Mouse (Mus musculus) spleen, adult 2 months (tissue): ENCODE measurements around the gene Mobp. TPM values are rescaled to one million over a fixed set of nuclear protein-coding genes. Genes with fewer than 3 reads are reported as not detected.
"Not testable (repeated sequence)": the region's sequence is repeated elsewhere in the genome, so short reads cannot be mapped to it uniquely, and the experiment has no call there.

ENCODE experiments used
- DNase-seq, 2 experiments: peaks; one replicate each; pipeline versions ENCODE4 v3.0.0 to v3.0.0-alpha.2; 2012 to 2021; ENCODE audit warnings: low spot score in 2 of 2, low read depth in 1 of 2
- H3K27ac ChIP-seq: fragments of 200-500 bp; 2 replicates; pipeline ENCODE4 v1.5.1; 2012; ENCODE audit warnings: low read length, inconsistent platforms; ENCODE audit not compliant: insufficient read depth
- H3K27me3 ChIP-seq: fragments of 200-500 bp; 2 replicates; pipeline ENCODE4 v1.6.1; 2012; ENCODE audit warnings: mild to moderate bottlenecking, moderate library complexity, low read length, inconsistent platforms; ENCODE audit not compliant: control insufficient read depth, insufficient read depth
- H3K36me3 ChIP-seq: fragments of 200-500 bp; 2 replicates; pipeline ENCODE4 v1.6.1; 2012; ENCODE audit warnings: mild to moderate bottlenecking, low read length, inconsistent platforms; ENCODE audit not compliant: control insufficient read depth, insufficient read depth
- H3K4me1 ChIP-seq: fragments of 200-500 bp; 2 replicates; pipeline ENCODE4 v1.6.1; 2011; ENCODE audit warnings: inconsistent platforms; ENCODE audit not compliant: control insufficient read depth, insufficient read depth, insufficient read length
- H3K4me3 ChIP-seq: fragments of 200-500 bp; 2 replicates; pipeline ENCODE4 v1.5.1; 2011; ENCODE audit warnings: mild to moderate bottlenecking, inconsistent platforms; ENCODE audit not compliant: insufficient read depth, insufficient read length; ENCODE audit errors: extremely low read depth
- CTCF ChIP-seq: fragments of 200-500 bp; IDR thresholded peaks from 2 replicates; pipeline ENCODE4 v1.5.1; 2011; ENCODE audit warnings: mild to moderate bottlenecking, inconsistent platforms; ENCODE audit not compliant: insufficient read depth, insufficient read length, insufficient replicate concordance; ENCODE audit errors: extremely low read depth
- POLR2A ChIP-seq: fragments of 200-500 bp; IDR thresholded peaks from 2 replicates; pipeline ENCODE4 v1.6.1; 2011; ENCODE audit warnings: low read depth, low read length, inconsistent platforms
- WGBS: fragments of 180-500 bp; shearing (Covaris S2); methylation state at CpG from one replicate; pipeline ENCODE4 v1.1.7; 2018; 5-methylcytosine and 5-hydroxymethylcytosine counted together
- polyA plus RNA-seq: library from polyadenylated mRNA; depleted of rRNA; stranded (reverse); fragments of >200 nt; gene quantifications from 2 replicates; pipeline ENCODE4 v1.2.3, GENCODE M21; 2012; rRNA removed

Mobp gene
- polyA plus RNA-seq = not detected in 2 replicates

GRCm38 (mm10) chr9:120149222-120149828, at the start of gene Mobp:
Gene Mobp (plus strand): TSS chr9:120149707.
- H3K27me3 ChIP-seq = no peaks in the 10 kb centered on the region
- no peak for DNase-seq
- no peak for TF ChIP-seq CTCF
- no peak for TF ChIP-seq POLR2A
- H3K27ac ChIP-seq = no peak within 1 kb of the TSS
- H3K4me3 ChIP-seq = no peak within 1 kb of the TSS
- no peaks in the 10 kb centered on the region for H3K4me1 ChIP-seq
- WGBS = 86% methylated on average over 11 of the region's 11 CpGs
- no peaks in the 10 kb centered on the region for H3K36me3 ChIP-seq

- no peak overlapping the region for H3K4me3 ChIP-seq
- H3K27me3 ChIP-seq = no peaks in the 10 kb centered on the region
- peaks cover 2% of the 10 kb centered on the region; the same call in 1 of the 2 replicates for H3K4me1 ChIP-seq
- 58% methylated on average over 2 of the region's 2 CpGs for WGBS
- no peak for TF ChIP-seq CTCF
- TF ChIP-seq POLR2A = no peak
- no peak overlapping the region for H3K27ac ChIP-seq
- no peak for DNase-seq
- H3K36me3 ChIP-seq = no peaks in the 10 kb centered on the region
These were observed 48.3 kb upstream of the Mobp start for GRCm38 (mm10) chr9:120101165-120101564.

GRCm38 (mm10) chr9:120108953-120109352, 40.6 kb upstream of the Mobp start:
- H3K36me3 ChIP-seq, H3K27me3 ChIP-seq, DNase-seq, H3K4me1 ChIP-seq, H3K27ac ChIP-seq, H3K4me3 ChIP-seq: not testable (repeated sequence)
- 92% methylated on average over 12 of the region's 12 CpGs for WGBS

- Histone ChIP-seq H3K4me3 (peak within 1 kb of the TSS; percentile 96), H3K27me3 (no peaks in the 10 kb centered on the region), H3K4me1 (peaks cover 2% of the 10 kb centered on the region; the same call in 1 of the 2 replicates), H3K27ac (peak within 1 kb of the TSS; percentile 99), H3K36me3 (no peaks in the 10 kb centered on the region)
- under 1% methylated on average over 62 of the region's 62 CpGs for WGBS
- peak; percentile 86 to 95 for DNase-seq
- TF ChIP-seq CTCF (peak; percentile 88; the same call in 1 of the 2 replicates), POLR2A (peak; percentile 76)
These were observed 39.1 kb upstream of the Mobp start, which contains the start of gene Slc25a38 for GRCm38 (mm10) chr9:120110211-120111018. Gene Slc25a38 (plus strand): TSS chr9:120110374.

- TF ChIP-seq POLR2A (no peak), CTCF (no peak)
- no peaks in the 10 kb centered on the region for H3K27me3 ChIP-seq
- 63% methylated on average over 15 of the region's 15 CpGs for WGBS
- H3K36me3 ChIP-seq = peaks cover 1% of the 10 kb centered on the region
- peaks cover 2% of the 10 kb centered on the region; the same call in 1 of the 2 replicates for H3K4me1 ChIP-seq
- DNase-seq = no peak
- peak overlapping the region; percentile 96 for H3K4me3 ChIP-seq
- peak overlapping the region; percentile 52; the same call in 1 of the 2 replicates for H3K27ac ChIP-seq
These were observed 38.2 kb upstream of the Mobp start for GRCm38 (mm10) chr9:120111156-120111945.

- no peak overlapping the region for H3K27ac ChIP-seq
- WGBS = 90% methylated on average over 6 of the region's 6 CpGs
These were observed 37.0 kb upstream of the Mobp start for GRCm38 (mm10) chr9:120112472-120112871.

More at GRCm38 (mm10) chr9:120112472-120112871, 37.0 kb upstream of the Mobp start:
- no peak for TF ChIP-seq POLR2A
- TF ChIP-seq CTCF = no peak
- Histone ChIP-seq H3K4me1 (peaks cover 2% of the 10 kb centered on the region; the same call in 1 of the 2 replicates), H3K36me3 (peaks cover 10% of the 10 kb centered on the region), H3K4me3 (no peak overlapping the region), H3K27me3 (no peaks in the 10 kb centered on the region)
- no peak for DNase-seq
